Mouse (Mus musculus): ENCODE measurements around the gene Tmem9. TPM values are rescaled to one million over a fixed set of nuclear protein-coding genes. Genes with fewer than 3 reads are reported as not detected.

Tmem9 gene
- polyA plus RNA-seq (2016; fragmentation: Nextera tagmentation; extraction: Ambion mirVana), result 172 and 173 TPM in 2 replicates

DNA sequence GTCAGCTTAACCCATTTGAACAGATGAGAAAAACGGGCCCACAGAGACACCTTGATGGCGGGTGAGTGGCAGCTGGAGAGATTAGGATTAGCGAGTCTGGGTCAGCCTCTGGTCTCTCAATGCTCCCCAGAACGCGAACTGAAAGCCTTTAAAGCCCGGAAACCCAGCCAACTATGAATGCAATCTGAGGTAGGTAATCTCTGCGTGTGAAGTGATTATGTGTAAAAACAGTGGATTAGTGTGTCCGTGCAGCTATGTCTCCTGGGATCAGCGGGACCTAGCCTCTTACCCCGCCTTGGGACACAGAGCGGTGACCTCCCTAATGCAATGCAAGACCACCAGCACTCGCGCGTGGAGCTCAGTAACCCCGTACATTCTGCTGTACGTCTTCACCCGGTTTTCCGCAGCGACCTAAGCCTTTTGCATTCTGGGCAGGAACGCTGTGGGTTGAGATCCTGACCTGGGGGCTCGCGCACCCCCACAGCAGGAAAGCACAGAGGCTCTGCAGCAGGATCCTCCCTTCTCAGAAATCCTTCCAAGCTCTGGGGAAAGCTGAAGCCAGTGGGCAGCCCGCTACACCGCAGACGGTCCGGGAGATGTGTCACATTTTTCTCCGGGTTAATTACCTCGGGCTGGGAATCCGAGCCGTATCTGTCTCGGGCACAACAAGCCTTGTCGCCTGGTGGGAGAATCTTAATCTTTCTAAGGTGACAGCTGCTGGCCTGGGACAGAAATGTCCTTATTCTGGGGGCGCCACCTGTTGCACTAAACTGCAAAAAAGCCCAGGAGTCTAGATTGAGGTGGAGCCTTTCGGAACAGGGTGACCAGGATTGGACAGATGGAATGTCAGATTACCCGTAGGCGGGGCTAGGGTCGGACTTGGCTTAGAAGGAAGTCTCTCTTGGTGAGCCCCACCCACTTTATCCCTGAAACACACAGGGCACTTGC is at the start of gene Tmem9:
Tmem9 (plus strand) TSS at position 940 of the 948 bp plus-strand sequence.
- peak; percentile 83 for ATAC-seq (ENCODE audit: insufficient number of reproducible peaks, insufficient read depth, low FRiP score, low TSS enrichment)
- H3K27me3 ChIP-seq, result peaks cover 20% of the 10 kb centered on the region
- H3K4me1 ChIP-seq, result 0 out of 2 replicates have a peak, but pooled peaks cover 7% of the 10 kb centered on the region
- peak within 1 kb of the TSS; percentile 40 for H3K4me3 ChIP-seq
- H3K9me3 ChIP-seq, result no peaks in the 10 kb centered on the region
- no peaks in the 10 kb centered on the region for H3K36me3 ChIP-seq
- H3K27ac ChIP-seq, result no peak within 1 kb of the TSS
- peak within 1 kb of the TSS; percentile 73 for H3K4me2 ChIP-seq (replicated peaks)
- 0 out of 2 replicates have a peak within 1 kb of the TSS, but pooled peaks have one; percentile 3 for H3K9ac ChIP-seq
- WGBS, result 2% methylated on average over 37 of the region's 37 CpGs

DNA sequence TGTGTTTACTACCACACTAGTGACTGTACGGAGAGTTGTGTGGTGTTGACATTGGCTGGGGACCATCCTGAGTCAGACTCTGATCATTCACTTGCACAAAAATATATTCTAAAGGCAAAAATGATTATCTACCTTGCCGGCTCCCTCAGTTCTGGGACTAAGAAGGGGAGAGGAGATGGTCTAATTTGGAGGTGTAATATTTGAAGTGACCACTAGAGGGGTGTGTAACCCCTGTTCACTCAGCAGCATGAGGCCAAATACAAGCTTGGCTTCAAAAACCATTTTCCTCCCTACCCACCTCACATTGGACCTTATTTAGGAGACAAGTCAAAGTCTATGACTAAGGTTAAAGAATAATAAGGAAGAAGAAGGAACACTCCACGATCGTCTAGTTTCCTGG is 49.5 kb upstream of the Tmem9 start:
- WGBS, result 45% methylated on average over 4 of the region's 4 CpGs
- Histone ChIP-seq H3K9ac (no peak overlapping the region), H3K4me1 (no peaks in the 10 kb centered on the region), H3K36me3 (no peaks in the 10 kb centered on the region), H3K4me3 (no peak overlapping the region), H3K9me3 (no peaks in the 10 kb centered on the region), H3K4me2 (replicated peaks) (no peak overlapping the region), H3K27me3 (0 out of 2 replicates have a peak, but pooled peaks cover 3% of the 10 kb centered on the region), H3K27ac (no peak overlapping the region)
- ATAC-seq (ENCODE audit: insufficient number of reproducible peaks, insufficient read depth, low FRiP score, low TSS enrichment), result no peak

DNA sequence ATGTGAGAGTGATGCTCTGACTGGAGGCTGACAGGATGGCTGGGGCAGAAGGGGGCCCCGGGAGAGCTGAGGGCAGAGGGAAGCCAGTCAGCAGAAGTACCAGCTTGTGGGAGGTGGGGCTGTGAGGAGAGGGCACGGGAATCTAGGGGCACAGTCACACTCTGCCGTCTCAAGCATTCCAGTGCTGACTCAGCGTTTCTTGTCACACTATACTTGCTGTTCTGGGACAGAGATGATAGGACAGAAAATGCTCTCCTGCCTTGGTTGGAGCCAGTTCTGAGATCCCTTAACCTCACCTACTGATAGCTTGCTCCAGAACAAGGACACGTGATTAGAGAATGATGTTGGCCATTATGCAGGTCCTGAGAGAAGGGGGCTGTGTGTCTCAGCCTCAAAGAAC is 44.8 kb upstream of the Tmem9 start:
- WGBS, result 70% methylated on average over 5 of the region's 5 CpGs

DNA sequence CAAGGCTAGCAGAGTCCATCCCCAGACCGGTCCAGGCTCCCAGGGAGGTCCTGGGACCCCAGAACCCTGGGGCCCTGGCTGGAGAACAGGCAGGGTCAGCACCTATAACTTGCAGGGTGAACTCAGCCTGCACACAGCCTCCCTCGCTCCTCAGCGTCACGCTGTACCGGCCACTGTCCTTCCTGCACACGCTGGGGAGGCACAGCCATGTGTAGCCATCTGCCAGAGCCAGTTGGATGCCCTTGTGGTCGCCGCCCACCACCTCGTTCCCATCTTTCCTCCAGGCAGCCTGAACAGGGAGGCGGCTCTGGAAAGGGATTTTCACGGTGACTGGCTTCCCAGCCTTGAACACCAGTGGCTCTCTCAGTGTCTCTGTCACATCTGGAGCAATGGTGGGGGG is 43.4 kb upstream of the Tmem9 start:
- 75% methylated on average over 11 of the region's 11 CpGs for WGBS
- Histone ChIP-seq H3K27ac (no peak overlapping the region), H3K4me1 (no peaks in the 10 kb centered on the region), H3K4me2 (replicated peaks) (no peak overlapping the region), H3K9me3 (no peaks in the 10 kb centered on the region), H3K36me3 (no peaks in the 10 kb centered on the region), H3K9ac (no peak overlapping the region), H3K4me3 (no peak overlapping the region), H3K27me3 (0 out of 2 replicates have a peak, but pooled peaks cover 3% of the 10 kb centered on the region)
- ATAC-seq (ENCODE audit: insufficient number of reproducible peaks, insufficient read depth, low FRiP score, low TSS enrichment), result no peak

More for the DNA sequence above, 44.8 kb upstream of the Tmem9 start:
- Histone ChIP-seq H3K9ac (no peak overlapping the region), H3K9me3 (no peaks in the 10 kb centered on the region), H3K4me2 (replicated peaks) (no peak overlapping the region), H3K4me3 (no peak overlapping the region), H3K27ac (no peak overlapping the region), H3K36me3 (no peaks in the 10 kb centered on the region), H3K27me3 (0 out of 2 replicates have a peak, but pooled peaks cover 3% of the 10 kb centered on the region), H3K4me1 (no peaks in the 10 kb centered on the region)
- no peak for ATAC-seq (ENCODE audit: insufficient number of reproducible peaks, insufficient read depth, low FRiP score, low TSS enrichment)

DNA sequence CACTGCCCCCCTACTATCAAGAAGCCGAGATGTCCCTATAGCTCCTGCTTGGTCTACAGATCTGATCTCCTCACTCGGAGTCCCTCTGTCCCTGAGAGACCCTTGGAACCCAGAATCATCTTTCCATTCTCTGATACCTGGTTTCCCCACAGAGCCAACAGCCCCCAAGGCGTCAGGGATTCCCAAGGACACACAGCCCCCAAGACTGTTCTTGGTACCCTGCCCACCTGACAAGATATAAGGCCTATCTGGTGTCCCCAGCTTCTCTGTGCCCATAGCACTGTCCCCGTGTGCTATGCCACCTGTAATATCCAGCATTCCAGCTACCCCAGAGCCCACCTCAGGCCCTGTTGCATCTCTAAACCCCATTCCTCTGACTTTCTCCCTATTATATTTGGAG is 40.2 kb upstream of the Tmem9 start:
- no peak overlapping the region for H3K4me3 ChIP-seq
- no peak overlapping the region for H3K9ac ChIP-seq
- WGBS, result 75% methylated on average over 4 of the region's 4 CpGs
- no peak overlapping the region for H3K27ac ChIP-seq
- no peaks in the 10 kb centered on the region for H3K4me1 ChIP-seq
- no peaks in the 10 kb centered on the region for H3K36me3 ChIP-seq
- no peak overlapping the region for H3K4me2 ChIP-seq (replicated peaks)
- no peak for ATAC-seq (ENCODE audit: insufficient number of reproducible peaks, insufficient read depth, low FRiP score, low TSS enrichment)
- H3K27me3 ChIP-seq, result 0 out of 2 replicates have a peak, but pooled peaks cover 3% of the 10 kb centered on the region
- H3K9me3 ChIP-seq, result no peaks in the 10 kb centered on the region

DNA sequence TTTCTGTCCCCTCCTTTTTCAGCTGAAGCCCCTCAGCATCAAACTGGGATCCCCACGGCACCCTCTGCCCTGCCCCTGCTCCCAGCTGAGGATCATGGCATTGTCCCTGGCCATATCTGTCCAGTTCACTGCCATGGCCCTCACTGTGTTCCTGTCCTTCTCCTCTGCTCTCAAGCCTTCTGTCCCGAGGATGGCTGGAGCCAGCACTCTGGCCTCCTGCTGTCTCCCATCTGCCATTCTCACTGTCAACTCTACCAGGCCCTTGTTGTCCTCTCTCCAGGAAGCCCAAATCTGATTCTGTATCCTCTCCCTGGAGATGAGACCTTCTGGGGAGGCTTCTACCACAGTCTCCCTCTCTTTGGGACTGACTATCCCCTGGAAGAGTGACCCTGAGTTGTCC is 37.5 kb upstream of the Tmem9 start:
- no peak overlapping the region for H3K4me2 ChIP-seq (replicated peaks)
- H3K4me3 ChIP-seq, result no peak overlapping the region
- H3K9ac ChIP-seq, result no peak overlapping the region
- no peak for ATAC-seq (ENCODE audit: insufficient number of reproducible peaks, insufficient read depth, low FRiP score, low TSS enrichment)
- H3K9me3 ChIP-seq, result no peaks in the 10 kb centered on the region
- no peak overlapping the region for H3K27ac ChIP-seq
- H3K4me1 ChIP-seq, result no peaks in the 10 kb centered on the region
- H3K36me3 ChIP-seq, result no peaks in the 10 kb centered on the region
- 58% methylated on average over 2 of the region's 2 CpGs for WGBS
- H3K27me3 ChIP-seq, result 0 out of 2 replicates have a peak, but pooled peaks cover 3% of the 10 kb centered on the region

DNA sequence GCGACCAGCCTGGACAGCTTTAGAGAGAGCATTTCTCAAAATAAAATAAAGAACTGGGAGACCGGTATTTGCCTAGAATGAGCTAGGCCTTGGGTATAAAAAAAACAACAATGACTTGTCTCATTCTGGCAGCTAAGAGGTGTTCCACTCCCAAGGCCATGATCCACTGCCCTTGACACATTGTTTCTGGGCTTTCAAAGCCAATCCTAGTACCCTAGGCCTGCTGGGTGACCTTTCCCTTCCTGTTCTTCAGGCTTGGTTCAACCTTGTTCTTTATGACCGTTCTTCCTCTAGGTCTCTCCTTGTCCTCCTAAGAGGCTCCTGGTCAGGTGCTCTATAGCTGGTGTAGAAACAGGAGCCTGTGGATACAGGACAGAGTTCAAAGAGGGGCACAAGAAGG is 35.4 kb upstream of the Tmem9 start:
- Histone ChIP-seq H3K4me3 (no peak overlapping the region), H3K4me1 (no peaks in the 10 kb centered on the region)
- 90% methylated on average over 3 of the region's 3 CpGs for WGBS

DNA sequence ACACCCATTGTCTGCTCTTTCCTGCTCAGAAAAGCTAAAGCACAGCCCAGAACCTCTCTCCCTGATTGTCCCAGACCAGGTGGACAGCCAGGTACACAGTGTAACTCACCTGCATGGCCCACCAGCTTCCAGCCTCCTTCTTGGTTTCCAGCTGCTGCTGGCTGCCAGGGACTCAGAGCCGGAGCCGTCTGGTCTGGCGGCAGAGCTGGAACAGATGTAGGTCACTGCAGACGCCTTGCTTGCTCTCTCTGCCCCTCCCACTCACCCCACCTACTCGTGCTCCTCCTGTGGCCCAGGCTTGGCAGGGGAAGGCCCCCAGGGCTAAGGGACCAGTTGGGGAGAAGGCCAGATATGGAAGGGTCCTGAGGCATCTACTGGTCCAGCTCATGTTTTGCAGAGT is 23.8 kb upstream of the Tmem9 start:
- H3K4me3 ChIP-seq, result no peak overlapping the region
- no peak overlapping the region for H3K4me2 ChIP-seq (replicated peaks)
- H3K9me3 ChIP-seq, result no peaks in the 10 kb centered on the region
- H3K36me3 ChIP-seq, result no peaks in the 10 kb centered on the region
- ATAC-seq (ENCODE audit: insufficient number of reproducible peaks, insufficient read depth, low FRiP score, low TSS enrichment), result no peak
- no peak overlapping the region for H3K9ac ChIP-seq
- H3K27me3 ChIP-seq, result no peaks in the 10 kb centered on the region
- 0 out of 2 replicates have a peak, but pooled peaks cover 3% of the 10 kb centered on the region for H3K4me1 ChIP-seq
- H3K27ac ChIP-seq, result no peak overlapping the region
- WGBS, result 21% methylated on average over 5 of the region's 5 CpGs

More for the DNA sequence above, 35.4 kb upstream of the Tmem9 start:
- Histone ChIP-seq H3K27ac (no peak overlapping the region), H3K9ac (no peak overlapping the region), H3K4me2 (replicated peaks) (no peak overlapping the region), H3K9me3 (no peaks in the 10 kb centered on the region), H3K27me3 (no peaks in the 10 kb centered on the region), H3K36me3 (no peaks in the 10 kb centered on the region)
- no peak for ATAC-seq (ENCODE audit: insufficient number of reproducible peaks, insufficient read depth, low FRiP score, low TSS enrichment)

DNA sequence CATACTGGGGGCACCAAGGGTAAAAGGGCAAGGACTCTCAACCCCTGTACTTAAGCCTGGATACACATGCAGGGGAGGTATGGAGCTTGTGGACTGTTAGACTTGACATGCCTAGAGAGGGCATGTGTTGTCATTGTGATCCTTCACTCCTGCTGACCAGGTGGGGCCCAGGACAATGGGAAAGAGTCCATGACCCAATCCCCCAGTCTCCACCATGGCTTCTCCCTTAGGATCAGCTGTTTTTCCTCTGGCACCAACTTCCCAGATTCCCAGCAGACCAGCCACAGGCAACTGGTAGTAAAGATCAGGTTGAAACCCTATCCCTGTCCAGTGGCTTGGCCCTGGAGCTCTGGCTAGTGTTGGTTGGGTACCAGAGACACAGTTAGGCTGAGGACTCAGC is 18.1 kb upstream of the Tmem9 start:
- Histone ChIP-seq H3K9me3 (no peaks in the 10 kb centered on the region), H3K36me3 (no peaks in the 10 kb centered on the region), H3K9ac (no peak overlapping the region), H3K4me3 (no peak overlapping the region), H3K27ac (no peak overlapping the region), H3K4me2 (replicated peaks) (no peak overlapping the region), H3K4me1 (no peaks in the 10 kb centered on the region), H3K27me3 (0 out of 2 replicates have a peak, but pooled peaks cover 1% of the 10 kb centered on the region)
- ATAC-seq (ENCODE audit: insufficient number of reproducible peaks, insufficient read depth, low FRiP score, low TSS enrichment), result no peak

DNA sequence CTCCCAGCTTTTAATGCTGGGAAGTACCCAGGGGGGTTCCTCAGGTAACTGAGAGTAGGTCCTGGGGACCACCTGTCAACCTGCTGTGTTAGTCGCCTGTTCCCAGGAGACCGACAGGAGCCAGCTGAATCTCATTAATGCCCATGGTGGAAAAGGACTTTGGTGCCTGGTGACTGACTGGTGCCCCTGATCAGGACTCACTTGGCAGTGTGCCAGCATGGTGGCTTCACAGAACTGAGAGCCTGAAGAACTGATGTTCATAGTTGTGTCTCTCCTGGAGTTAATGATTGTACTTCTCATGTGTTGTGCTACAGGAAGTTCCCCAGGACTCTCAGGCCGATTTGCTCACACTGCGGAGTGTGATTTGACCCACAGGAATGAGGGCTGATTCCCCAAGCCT is 14.5 kb upstream of the Tmem9 start:
- Histone ChIP-seq H3K36me3 (no peaks in the 10 kb centered on the region), H3K27ac (no peak overlapping the region), H3K9me3 (no peaks in the 10 kb centered on the region), H3K4me3 (no peak overlapping the region), H3K4me2 (replicated peaks) (no peak overlapping the region), H3K4me1 (no peaks in the 10 kb centered on the region), H3K27me3 (peaks cover 10% of the 10 kb centered on the region; the same call in 1 of the 2 replicates), H3K9ac (no peak overlapping the region)
- 70% methylated on average over 4 of the region's 4 CpGs for WGBS
- no peak for ATAC-seq (ENCODE audit: insufficient number of reproducible peaks, insufficient read depth, low FRiP score, low TSS enrichment)

DNA sequence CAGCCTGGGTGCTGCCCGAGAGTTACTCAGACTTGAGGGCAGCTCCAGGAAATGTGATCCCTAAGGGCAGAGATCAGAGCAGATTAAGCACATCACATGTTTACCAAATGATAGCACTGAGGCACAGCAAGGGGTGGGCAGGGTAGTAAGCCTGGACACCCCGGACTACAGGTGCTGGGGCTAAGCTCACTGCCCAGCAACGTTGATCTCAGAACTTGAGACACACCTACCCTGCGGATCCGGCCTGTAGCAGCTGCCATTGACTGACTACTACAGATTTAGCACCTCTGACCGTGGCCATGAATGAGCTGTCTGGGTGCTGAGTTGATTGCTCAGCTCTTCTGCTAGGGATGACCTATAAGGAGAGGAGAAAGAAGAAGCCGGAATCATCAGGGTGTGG is 10.4 kb upstream of the Tmem9 start:
- peaks cover 11% of the 10 kb centered on the region; the same call in 1 of the 2 replicates for H3K27me3 ChIP-seq
- ATAC-seq (ENCODE audit: insufficient number of reproducible peaks, insufficient read depth, low FRiP score, low TSS enrichment), result no peak
- no peaks in the 10 kb centered on the region for H3K9me3 ChIP-seq
- H3K4me1 ChIP-seq, result no peaks in the 10 kb centered on the region
- no peak overlapping the region for H3K4me2 ChIP-seq (replicated peaks)
- 71% methylated on average over 7 of the region's 7 CpGs for WGBS
- H3K36me3 ChIP-seq, result no peaks in the 10 kb centered on the region
- H3K27ac ChIP-seq, result no peak overlapping the region
- H3K4me3 ChIP-seq, result no peak overlapping the region
- no peak overlapping the region for H3K9ac ChIP-seq

DNA sequence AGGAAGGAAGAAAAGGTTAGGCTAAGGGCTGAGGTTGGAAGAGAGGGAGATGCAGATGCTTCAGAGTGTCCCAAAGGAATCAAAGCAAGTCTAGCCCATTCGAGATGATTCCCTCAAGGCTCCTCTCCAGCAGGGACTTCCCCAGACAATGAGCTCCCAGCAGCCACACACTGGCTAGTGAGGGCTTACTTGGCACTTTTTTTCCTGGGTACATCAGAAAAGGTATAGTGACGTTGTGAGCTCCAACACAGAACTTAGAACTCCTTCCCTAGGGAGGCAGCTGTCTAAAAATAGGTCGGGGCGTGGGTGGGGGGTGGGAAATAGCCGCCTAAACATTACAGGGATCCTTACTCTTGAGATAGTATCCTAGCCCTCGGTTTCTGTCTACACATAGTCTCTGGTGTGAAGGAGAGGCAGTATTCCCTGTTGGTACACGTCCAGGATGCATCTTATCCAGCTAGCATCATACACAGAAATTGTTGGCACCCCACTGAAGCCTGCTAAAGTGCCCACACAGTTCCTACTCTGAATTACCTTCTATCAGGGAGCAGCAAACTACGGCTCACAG is 8.1 kb upstream of the Tmem9 start:
- peaks cover 10% of the 10 kb centered on the region; the same call in 1 of the 2 replicates for H3K27me3 ChIP-seq
- H3K36me3 ChIP-seq, result no peaks in the 10 kb centered on the region
- ATAC-seq (ENCODE audit: insufficient number of reproducible peaks, insufficient read depth, low FRiP score, low TSS enrichment), result no peak
- H3K4me2 ChIP-seq (replicated peaks), result no peak overlapping the region
- no peaks in the 10 kb centered on the region for H3K9me3 ChIP-seq
- H3K4me3 ChIP-seq, result no peak overlapping the region
- H3K4me1 ChIP-seq, result no peaks in the 10 kb centered on the region
- WGBS, result 58% methylated on average over 8 of the region's 8 CpGs
- no peak overlapping the region for H3K27ac ChIP-seq
- H3K9ac ChIP-seq, result no peak overlapping the region
